Mouse (Mus musculus) liver, adult 2 months (tissue): ENCODE measurements around the gene Tpgs1.

Experiments
- CTCF ChIP-seq: fragments of 200-500 bp; IDR thresholded peaks from 2 replicates; pipeline ENCODE4 v1.5.1; 2011; ENCODE audit warnings: low read depth, low read length, control low read depth
- POLR2A ChIP-seq: fragments of 200-500 bp; IDR thresholded peaks from 2 replicates; pipeline ENCODE4 v1.6.1; 2011; ENCODE audit warnings: low read length, control low read depth; ENCODE audit not compliant: insufficient read depth; ENCODE audit errors: extremely low read depth

DNA sequence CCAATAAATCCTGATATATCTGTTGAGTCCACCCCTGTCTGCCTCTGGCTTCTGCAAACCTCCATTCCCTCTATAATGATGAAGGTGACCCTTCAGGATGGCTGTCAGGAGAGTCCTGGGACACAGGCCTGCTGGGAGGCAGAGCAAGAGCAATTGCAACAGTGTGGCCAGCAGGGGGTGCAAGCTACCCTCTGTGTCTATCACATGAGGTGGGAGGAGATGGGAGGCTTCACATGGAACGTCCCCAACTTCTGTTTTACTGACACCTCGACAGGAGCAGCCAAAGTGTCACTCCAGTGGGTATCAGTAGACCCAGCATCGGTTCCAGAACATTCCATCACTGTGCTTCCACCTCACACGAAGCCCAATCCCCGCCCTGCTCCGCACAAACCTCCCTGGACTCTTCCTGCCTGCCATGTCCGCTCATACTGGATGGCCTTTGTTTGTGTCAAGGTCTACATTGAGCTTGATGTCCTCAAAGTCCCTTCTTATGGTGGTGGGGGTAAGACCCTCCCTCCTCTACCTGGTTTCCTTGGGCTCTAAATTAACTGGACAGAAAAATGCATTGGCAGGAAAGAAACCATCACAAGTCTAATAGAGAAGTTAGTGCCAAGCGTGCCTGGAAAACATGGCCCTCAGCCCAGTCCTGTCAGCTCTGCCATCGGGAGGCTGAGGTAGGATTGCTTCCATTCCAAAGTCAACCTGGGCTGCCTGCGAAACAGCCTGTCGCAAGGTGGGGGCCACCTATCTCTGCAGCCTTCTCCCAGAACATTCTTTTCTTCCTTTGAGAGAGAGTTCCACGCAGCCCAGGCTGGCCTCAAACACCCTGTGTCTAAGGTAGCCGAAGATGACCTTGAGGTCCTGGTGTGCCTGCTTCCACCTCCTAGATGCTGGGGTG is 26.3 kb downstream of the Tpgs1 start:
- TF ChIP-seq CTCF (peak; percentile 96), POLR2A (no peak)
